Mouse (Mus musculus): ENCODE measurements around the gene Gm3002. TPM values are rescaled to one million over a fixed set of nuclear protein-coding genes. Genes with fewer than 3 reads are reported as not detected.
"Not testable (repeated sequence)": the region's sequence is repeated elsewhere in the genome, so short reads cannot be mapped to it uniquely, and the experiment has no call there.

Gm3002 gene
- polyA plus RNA-seq (2015; fragmentation: Nextera tagmentation; extraction: Ambion mirVana) = 5.2 and 7.2 TPM in 2 replicates

DNA sequence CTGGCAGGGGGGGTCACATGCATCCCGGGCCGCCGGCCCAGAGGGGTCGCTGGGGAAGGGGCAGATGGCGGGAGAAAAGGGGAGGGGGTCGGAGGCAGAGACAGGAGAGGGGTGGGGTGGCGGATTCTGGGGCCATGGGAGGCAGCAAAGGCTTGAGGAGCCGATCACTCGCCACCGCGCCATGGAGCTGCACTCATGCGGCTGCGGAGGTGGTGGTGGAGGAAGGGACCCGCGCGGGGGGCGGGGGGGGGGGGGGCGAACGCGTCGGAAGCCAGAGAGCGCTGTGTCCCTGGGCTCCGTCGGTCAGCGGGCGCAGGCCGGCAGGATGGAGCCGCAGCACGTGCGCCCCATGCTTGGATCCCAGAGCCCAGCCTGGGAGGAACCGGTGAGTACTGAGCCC, at the start of gene Gm3002:
Gm3002 (plus strand) TSS at position 301 of the 400 bp plus-strand sequence.
- H3K27me3 ChIP-seq (ENCODE audit: control insufficient read depth, insufficient read depth, low read depth, low read length); H3K27ac ChIP-seq (ENCODE audit: low read length); H3K4me1 ChIP-seq (ENCODE audit: control insufficient read depth, insufficient read depth, low read length); H3K9ac ChIP-seq (ENCODE audit: low read depth, low read length); H3K36me3 ChIP-seq (ENCODE audit: control insufficient read depth, insufficient read depth, low read length); H3K9me3 ChIP-seq (replicated peaks; ENCODE audit: control insufficient read depth, low read length, poor library complexity, severe bottlenecking); H3K4me3 ChIP-seq (ENCODE audit: low read depth, low read length); H3K4me2 ChIP-seq (ENCODE audit: low read length); ATAC-seq: not testable (repeated sequence)
- no CpG with 5 or more reads among the region's 31 CpGs for WGBS

DNA sequence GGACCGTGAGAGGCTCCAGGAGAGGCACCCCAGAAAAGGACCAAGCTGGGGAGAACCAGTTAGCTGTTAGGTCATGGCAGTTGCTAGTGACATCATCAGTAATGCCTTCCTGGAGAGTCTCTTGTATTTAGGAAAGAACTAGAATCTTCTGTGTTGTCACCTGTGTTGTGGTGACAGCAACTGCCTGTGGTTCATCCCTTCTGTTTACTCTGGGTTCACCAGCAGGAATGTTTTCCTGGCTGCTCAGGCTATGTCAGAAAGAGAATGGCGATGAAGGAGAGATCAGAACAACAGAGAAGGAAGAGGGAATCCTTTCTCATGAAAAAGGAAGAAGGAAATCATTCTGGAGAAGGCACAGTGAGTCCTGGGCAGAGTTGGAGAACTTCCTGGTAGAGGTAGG, 36.1 kb downstream of the Gm3002 start, which contains the start of gene Gm3033:
Gm3033 (plus strand) TSS at position 301 of the 400 bp plus-strand sequence.
- H3K27me3 ChIP-seq (ENCODE audit: control insufficient read depth, insufficient read depth, low read depth, low read length); H3K4me1 ChIP-seq (ENCODE audit: control insufficient read depth, insufficient read depth, low read length); H3K4me3 ChIP-seq (ENCODE audit: low read depth, low read length); H3K9me3 ChIP-seq (replicated peaks; ENCODE audit: control insufficient read depth, low read length, poor library complexity, severe bottlenecking); ATAC-seq; H3K9ac ChIP-seq (ENCODE audit: low read depth, low read length); H3K27ac ChIP-seq (ENCODE audit: low read length); H3K4me2 ChIP-seq (ENCODE audit: low read length); H3K36me3 ChIP-seq (ENCODE audit: control insufficient read depth, insufficient read depth, low read length): not testable (repeated sequence)
- no CpG with 5 or more reads among the region's 2 CpGs for WGBS

DNA sequence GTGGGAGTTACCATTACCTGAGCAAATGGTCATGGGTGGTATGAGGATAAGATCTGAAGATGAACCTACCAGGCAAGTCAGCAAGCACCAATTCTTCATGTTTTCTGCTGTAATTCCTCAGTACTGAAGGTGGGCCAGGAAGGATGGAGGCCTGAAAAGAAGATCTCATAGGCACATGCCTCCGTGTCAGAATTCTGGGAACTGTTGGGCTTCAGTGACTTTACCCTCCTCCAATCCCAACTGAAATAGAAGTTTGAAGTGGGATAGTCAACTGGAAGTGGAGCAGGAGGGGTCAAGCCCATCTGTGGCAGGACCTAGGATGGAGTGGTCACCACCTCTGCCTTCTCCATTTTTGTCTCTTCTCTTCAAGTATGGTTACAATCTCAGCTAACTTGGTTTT, 74.0 kb downstream of the Gm3002 start, which contains the start of gene Gm2916:
Gm2916 (plus strand) TSS at position 301 of the 400 bp plus-strand sequence.
- H3K36me3 ChIP-seq (ENCODE audit: control insufficient read depth, insufficient read depth, low read length); H3K27me3 ChIP-seq (ENCODE audit: control insufficient read depth, insufficient read depth, low read depth, low read length); H3K9ac ChIP-seq (ENCODE audit: low read depth, low read length); H3K27ac ChIP-seq (ENCODE audit: low read length); H3K9me3 ChIP-seq (replicated peaks; ENCODE audit: control insufficient read depth, low read length, poor library complexity, severe bottlenecking); H3K4me3 ChIP-seq (ENCODE audit: low read depth, low read length); H3K4me1 ChIP-seq (ENCODE audit: control insufficient read depth, insufficient read depth, low read length); H3K4me2 ChIP-seq (ENCODE audit: low read length); ATAC-seq: not testable (repeated sequence)
- no CpG with 5 or more reads among the region's 1 CpGs for WGBS

DNA sequence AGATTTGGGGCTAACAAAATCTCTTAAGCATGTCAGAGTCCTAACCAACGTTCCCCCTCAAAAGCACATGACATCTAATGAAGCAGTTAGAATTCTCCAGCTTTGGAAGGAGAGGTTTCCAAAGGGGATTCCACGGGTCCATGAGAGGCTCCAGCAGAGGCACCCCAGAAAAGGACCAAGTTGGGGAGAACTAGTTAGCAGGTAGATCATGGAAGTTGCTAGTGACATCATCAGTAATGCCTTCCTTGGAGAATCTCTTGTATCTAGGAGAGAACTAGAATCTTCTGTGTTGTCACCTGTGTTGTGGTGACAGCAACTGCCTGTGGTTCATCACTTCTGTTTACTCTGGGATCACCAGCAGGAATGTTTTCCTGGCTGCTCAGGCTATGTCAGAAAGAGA, 121.6 kb downstream of the Gm3002 start, which contains the start of gene Gm3029:
Gm3029 (plus strand) TSS at position 301 of the 400 bp plus-strand sequence.
- not testable (repeated sequence) for H3K4me2 ChIP-seq (ENCODE audit: low read length); H3K4me3 ChIP-seq (ENCODE audit: low read depth, low read length); H3K36me3 ChIP-seq (ENCODE audit: control insufficient read depth, insufficient read depth, low read length); H3K27ac ChIP-seq (ENCODE audit: low read length); H3K4me1 ChIP-seq (ENCODE audit: control insufficient read depth, insufficient read depth, low read length); H3K27me3 ChIP-seq (ENCODE audit: control insufficient read depth, insufficient read depth, low read depth, low read length); ATAC-seq; H3K9me3 ChIP-seq (replicated peaks; ENCODE audit: control insufficient read depth, low read length, poor library complexity, severe bottlenecking); H3K9ac ChIP-seq (ENCODE audit: low read depth, low read length)
- 60% methylated on average over 1 of the region's 2 CpGs for WGBS

DNA sequence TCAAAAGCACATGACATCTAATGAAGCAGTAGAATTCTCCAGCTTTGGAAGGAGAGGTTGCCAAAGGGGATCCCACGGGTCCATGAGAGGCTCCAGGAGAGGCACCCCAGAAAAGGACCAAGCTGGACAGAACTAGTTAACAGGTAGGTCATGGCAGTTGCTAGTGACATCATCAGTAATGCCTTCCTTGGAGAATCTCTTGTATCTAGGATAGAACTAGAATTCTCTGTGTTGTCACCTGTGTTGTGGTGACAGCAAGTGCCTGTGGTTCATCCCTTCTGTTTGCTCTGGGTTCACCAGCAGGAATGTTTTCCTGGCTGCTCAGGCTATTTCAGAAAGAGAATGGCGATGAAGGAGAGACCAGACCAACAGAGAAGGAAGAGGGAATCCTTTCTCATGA, 153.4 kb downstream of the Gm3002 start, which contains the start of gene Gm3095:
Gm3095 (plus strand) TSS at position 301 of the 400 bp plus-strand sequence.
- WGBS = no CpG with 5 or more reads among the region's 2 CpGs
- not testable (repeated sequence) for H3K9me3 ChIP-seq (replicated peaks; ENCODE audit: control insufficient read depth, low read length, poor library complexity, severe bottlenecking); H3K4me2 ChIP-seq (ENCODE audit: low read length); H3K27me3 ChIP-seq (ENCODE audit: control insufficient read depth, insufficient read depth, low read depth, low read length); H3K4me1 ChIP-seq (ENCODE audit: control insufficient read depth, insufficient read depth, low read length); H3K9ac ChIP-seq (ENCODE audit: low read depth, low read length); ATAC-seq; H3K36me3 ChIP-seq (ENCODE audit: control insufficient read depth, insufficient read depth, low read length); H3K27ac ChIP-seq (ENCODE audit: low read length); H3K4me3 ChIP-seq (ENCODE audit: low read depth, low read length)

DNA sequence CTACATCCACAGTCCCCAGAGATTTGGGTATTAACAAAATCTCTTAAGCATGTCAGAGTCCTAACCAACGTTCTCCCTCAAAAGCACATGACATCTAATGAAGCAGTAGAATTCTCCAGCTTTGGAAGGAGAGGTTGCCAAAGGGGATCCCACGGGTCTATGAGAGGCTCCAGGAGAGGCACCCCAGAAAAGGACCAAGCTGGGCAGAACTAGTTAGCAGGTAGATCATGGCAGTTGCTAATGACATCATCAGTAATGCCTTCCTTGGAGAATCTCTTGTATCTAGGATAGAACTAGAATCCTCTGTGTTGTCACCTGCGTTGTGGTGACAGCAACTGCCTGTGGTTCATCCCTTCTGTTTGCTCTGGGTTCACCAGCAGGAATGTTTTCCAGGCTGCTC, 188.2 kb downstream of the Gm3002 start, which contains the start of gene Gm3099:
Gm3099 (plus strand) TSS at position 301 of the 400 bp plus-strand sequence.
- not testable (repeated sequence) for H3K27ac ChIP-seq (ENCODE audit: low read length); H3K27me3 ChIP-seq (ENCODE audit: control insufficient read depth, insufficient read depth, low read depth, low read length); H3K36me3 ChIP-seq (ENCODE audit: control insufficient read depth, insufficient read depth, low read length); H3K9ac ChIP-seq (ENCODE audit: low read depth, low read length); H3K9me3 ChIP-seq (replicated peaks; ENCODE audit: control insufficient read depth, low read length, poor library complexity, severe bottlenecking); H3K4me2 ChIP-seq (ENCODE audit: low read length); H3K4me1 ChIP-seq (ENCODE audit: control insufficient read depth, insufficient read depth, low read length); ATAC-seq; H3K4me3 ChIP-seq (ENCODE audit: low read depth, low read length)
- 78% methylated on average over 1 of the region's 3 CpGs for WGBS

Other genes with a start within 250 kb of the Gm3002 start
- gene Gm3012, start 175.6 kb upstream of the Gm3002 start, polyA plus RNA-seq (2015; fragmentation: Nextera tagmentation; extraction: Ambion mirVana) = not detected in 2 replicates
- gene Gm3020, start 158.0 kb upstream of the Gm3002 start, polyA plus RNA-seq (2015; fragmentation: Nextera tagmentation; extraction: Ambion mirVana) = 21.4 and 24.8 TPM in 2 replicates
- gene Gm3043, start 121.3 kb upstream of the Gm3002 start, polyA plus RNA-seq (2015; fragmentation: Nextera tagmentation; extraction: Ambion mirVana) = not detected in 2 replicates
- 0.93 TPM in 1 of 2 replicates, not detected in the other for gene Gm3033, start 36.2 kb downstream of the Gm3002 start, polyA plus RNA-seq (2015; fragmentation: Nextera tagmentation; extraction: Ambion mirVana)
- not detected in 2 replicates for gene Gm2916, start 74.1 kb downstream of the Gm3002 start, polyA plus RNA-seq (2015; fragmentation: Nextera tagmentation; extraction: Ambion mirVana)
- gene Gm3029, start 121.7 kb downstream of the Gm3002 start, polyA plus RNA-seq (2015; fragmentation: Nextera tagmentation; extraction: Ambion mirVana) = not detected in 2 replicates
- 2.4 and 2.5 TPM in 2 replicates for gene Gm3095, start 153.5 kb downstream of the Gm3002 start, polyA plus RNA-seq (2015; fragmentation: Nextera tagmentation; extraction: Ambion mirVana)
- not detected in 2 replicates for gene Gm3099, start 188.3 kb downstream of the Gm3002 start, polyA plus RNA-seq (2015; fragmentation: Nextera tagmentation; extraction: Ambion mirVana)
- 3.6 and 5.7 TPM in 2 replicates for gene Gm5796, start 213.9 kb downstream of the Gm3002 start, polyA plus RNA-seq (2015; fragmentation: Nextera tagmentation; extraction: Ambion mirVana)